ENCODE assay signal across 37 mouse cellular contexts in genomic region chr8:119404648-119405047, GRCm38 (mm10). TPM values are rescaled to one million over a fixed set of nuclear protein-coding genes. Genes with fewer than 3 reads are reported as not detected.
"Had no signal": no experiment of that assay in that cellular context is flagged by ENCODE, and none has a peak within 500 bp of the region (broad histone marks: within the 10 kb centered on the region; RNA-seq: fewer than 3 reads in every experiment).

No protein-coding gene starts in this region.

- H3K27ac ChIP-seq: limb, embryonic 10.5 days; limb, embryonic 12.5 days; limb, embryonic 13.5 days; limb, embryonic 15.5 days; liver, embryonic 12.5 days; liver, embryonic 13.5 days; liver, embryonic 14.5 days; liver, embryonic 15.5 days; lung, embryonic 15.5 days; macrophage; midbrain, embryonic 10.5 days; midbrain, embryonic 12.5 days; midbrain, embryonic 13.5 days; midbrain, embryonic 15.5 days; neural tube, embryonic 12.5 days; neural tube, embryonic 13.5 days had no signal

- H3K9me3 ChIP-seq: limb, embryonic 10.5 days; limb, embryonic 12.5 days; limb, embryonic 13.5 days; limb, embryonic 15.5 days; liver, embryonic 12.5 days; liver, embryonic 13.5 days; liver, embryonic 15.5 days; lung, embryonic 15.5 days; midbrain, embryonic 10.5 days; midbrain, embryonic 12.5 days; midbrain, embryonic 13.5 days; midbrain, embryonic 15.5 days; neural tube, embryonic 12.5 days; neural tube, embryonic 13.5 days had no signal

- H3K4me3 ChIP-seq: limb, embryonic 10.5 days; limb, embryonic 12.5 days; limb, embryonic 13.5 days; limb, embryonic 15.5 days; liver, embryonic 12.5 days; liver, embryonic 13.5 days; liver, embryonic 15.5 days; lung, embryonic 15.5 days; midbrain, embryonic 10.5 days; midbrain, embryonic 12.5 days; midbrain, embryonic 13.5 days; midbrain, embryonic 15.5 days; myocyte; neural tube, embryonic 12.5 days; neural tube, embryonic 13.5 days had no signal

- ATAC-seq: liver, embryonic 12.5 days; liver, postnatal 0 days; lung, postnatal 0 days; midbrain, embryonic 13.5 days; midbrain, embryonic 15.5 days; midbrain, embryonic 16.5 days had no signal

- DNase-seq: left cerebral cortex, postnatal 4 days; liver; liver, embryonic 13.5 days; liver, postnatal 0 days; lung, adult 18-20 months; lung, adult 2 months; lung, embryonic 14.5 days; lung, postnatal 10 days; lung, postnatal 14 days; lung, postnatal 36 days; lung, postnatal 4 days; midbrain, embryonic 14.5 days had no signal

- H3K27me3 ChIP-seq: limb, embryonic 15.5 days; liver, embryonic 12.5 days; liver, embryonic 13.5 days; liver, embryonic 15.5 days; lung, embryonic 15.5 days; midbrain, embryonic 12.5 days; midbrain, embryonic 13.5 days; midbrain, embryonic 15.5 days; neural tube, embryonic 12.5 days; neural tube, embryonic 13.5 days had no signal

- H3K9ac ChIP-seq: limb, embryonic 12.5 days; limb, embryonic 13.5 days; limb, embryonic 15.5 days; liver, embryonic 12.5 days; liver, embryonic 13.5 days; liver, embryonic 14.5 days; liver, embryonic 15.5 days; liver, postnatal 0 days; lung, embryonic 14.5 days; lung, embryonic 15.5 days; midbrain, embryonic 12.5 days; midbrain, embryonic 13.5 days; midbrain, embryonic 15.5 days; neural tube, embryonic 12.5 days; neural tube, embryonic 13.5 days had no signal

- H3K4me1 ChIP-seq: limb, embryonic 12.5 days; limb, embryonic 13.5 days; limb, embryonic 15.5 days; liver, embryonic 12.5 days; lung, embryonic 15.5 days; midbrain, embryonic 10.5 days; midbrain, embryonic 12.5 days; midbrain, embryonic 13.5 days; midbrain, embryonic 15.5 days; neural tube, embryonic 12.5 days; neural tube, embryonic 13.5 days had no signal

- H3K4me2 ChIP-seq: limb, embryonic 12.5 days; limb, embryonic 13.5 days; limb, embryonic 15.5 days; liver, embryonic 11.5 days; liver, embryonic 12.5 days; liver, embryonic 13.5 days; liver, embryonic 15.5 days; lung, embryonic 14.5 days; lung, embryonic 15.5 days; midbrain, embryonic 11.5 days; midbrain, embryonic 12.5 days; midbrain, embryonic 13.5 days; midbrain, embryonic 15.5 days; neural tube, embryonic 12.5 days; neural tube, embryonic 13.5 days had no signal

RNA-seq across cellular contexts. Expression of gene Osgin1, which starts 29.3 kb away (rescaled TPM):
- total RNA-seq: megakaryocyte-erythroid progenitor cell, adult 5-6 weeks; midbrain, postnatal 0 days had no signal
- polyA plus RNA-seq: midbrain, embryonic 14.5 days; neural tube, embryonic 13.5 days had no signal

RNA-seq across cellular contexts. Expression of gene Necab2, which starts 41.9 kb away (rescaled TPM):
- total RNA-seq: liver, adult 2 months; megakaryocyte progenitor cell, adult 5-6 weeks; megakaryocyte-erythroid progenitor cell, adult 5-6 weeks; monocyte, adult 5-6 weeks had no signal
- polyA plus RNA-seq: liver, embryonic 15.5 days; liver, postnatal 0 days; macrophage; myocyte had no signal
